Mouse (Mus musculus): ENCODE data around the gene Uba5. TPM values are rescaled to one million over a fixed set of nuclear protein-coding genes. Genes with fewer than 3 reads are reported as not detected.

The Uba5 gene
- 28.6 and 41.3 TPM in 2 replicates for total RNA-seq (2017)

DNA sequence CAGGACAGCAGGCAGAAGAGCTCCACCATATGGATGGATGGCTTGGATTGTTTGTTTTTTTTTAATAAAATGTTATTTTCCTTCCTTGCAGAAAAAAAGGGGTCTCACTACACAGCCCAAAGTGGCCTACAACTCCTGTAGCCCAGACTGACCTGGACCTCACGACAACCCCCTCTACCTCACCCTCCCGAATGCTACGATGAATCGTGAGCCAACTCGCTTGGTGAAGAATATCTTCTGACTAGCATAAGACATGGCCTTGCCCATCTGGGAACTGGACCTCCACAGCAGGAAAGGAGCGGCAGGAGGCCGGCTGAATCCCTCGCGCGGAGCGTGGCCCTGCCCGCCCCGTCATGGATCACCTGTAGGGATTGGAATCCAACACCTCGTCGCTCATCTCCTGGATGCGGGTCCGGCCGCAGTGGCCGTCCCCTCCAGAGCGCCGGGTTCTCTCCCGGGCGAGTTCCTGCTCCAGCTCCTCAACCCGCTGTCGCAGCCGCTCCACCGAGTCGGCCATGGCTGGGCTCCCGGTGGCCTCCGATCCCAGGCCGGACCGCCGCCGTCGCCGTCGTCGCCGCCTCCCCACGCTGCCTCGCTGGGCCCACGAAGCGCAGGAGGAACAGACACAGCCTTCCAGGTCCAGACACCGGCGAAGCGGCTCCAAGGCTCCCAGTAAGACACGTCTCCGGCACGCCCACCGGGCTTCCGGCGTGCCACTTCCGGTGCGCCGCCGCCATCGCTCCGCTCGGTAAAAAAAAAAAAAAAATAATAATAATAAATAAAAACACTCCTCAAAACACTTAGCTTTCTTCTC is at the start of gene Uba5:
Uba5 (minus strand) TSS at position 705 of the 814 bp plus-strand sequence.
- ATAC-seq (replicated peaks in 1 of 2; ENCODE audit: insufficient read depth in 1 of 2, low FRiP score in 2 of 2, low TSS enrichment in 1 of 2, low read depth in 1 of 2, poor library complexity in 2 of 2, severe bottlenecking in 2 of 2) = peak; percentile 80 to 83

DNA sequence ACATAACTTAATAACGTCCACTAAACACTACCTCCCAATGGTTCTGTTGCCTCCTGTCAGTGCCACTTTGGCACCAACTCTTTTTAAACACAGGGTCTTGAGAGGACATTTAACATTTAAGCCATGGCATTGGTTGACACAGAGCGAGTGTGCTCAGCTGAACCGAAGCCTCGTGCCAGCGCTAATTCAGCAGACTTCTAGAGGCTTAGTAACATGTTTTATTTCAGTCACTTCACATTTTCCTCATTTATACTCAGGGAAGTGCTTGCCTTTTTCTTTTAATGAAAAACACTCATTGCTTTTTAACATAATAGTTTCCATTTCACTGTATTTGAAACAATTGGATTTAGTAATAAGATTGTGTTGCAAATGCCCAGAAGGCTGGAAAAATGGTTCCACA is 46.2 kb upstream of the Uba5 start:
- ATAC-seq (replicated peaks in 1 of 2; ENCODE audit: insufficient read depth in 1 of 2, low FRiP score in 2 of 2, low TSS enrichment in 1 of 2, low read depth in 1 of 2, poor library complexity in 2 of 2, severe bottlenecking in 2 of 2) = no peak

GRCm38 (mm10) chr9:104108571-104109143 is 45.7 kb upstream of the Uba5 start:
- ATAC-seq (replicated peaks in 1 of 2; ENCODE audit: insufficient read depth in 1 of 2, low FRiP score in 2 of 2, low TSS enrichment in 1 of 2, low read depth in 1 of 2, poor library complexity in 2 of 2, severe bottlenecking in 2 of 2) = no peak

DNA sequence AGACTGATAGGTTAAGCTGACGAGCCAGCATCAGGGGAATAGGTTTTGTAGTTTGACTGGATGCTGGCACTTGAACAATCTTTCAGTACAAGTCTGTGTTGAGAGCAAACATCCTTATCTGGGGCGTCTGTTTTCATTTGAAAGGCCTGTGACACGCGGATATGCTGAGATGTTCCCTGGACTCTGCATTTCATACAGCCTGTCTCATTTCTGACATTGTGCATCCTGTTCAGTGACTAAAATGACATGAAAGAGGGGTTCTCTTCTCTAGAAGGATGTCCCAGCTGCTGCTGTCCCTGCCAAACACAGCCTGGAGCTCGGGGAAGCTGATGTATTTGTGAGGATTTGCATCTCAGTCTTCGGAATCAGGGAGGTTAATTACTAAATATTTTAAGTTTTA is 44.5 kb upstream of the Uba5 start:
- no peak for ATAC-seq (replicated peaks in 1 of 2; ENCODE audit: insufficient read depth in 1 of 2, low FRiP score in 2 of 2, low TSS enrichment in 1 of 2, low read depth in 1 of 2, poor library complexity in 2 of 2, severe bottlenecking in 2 of 2)

GRCm38 (mm10) chr9:104106930-104107329 is 44.0 kb upstream of the Uba5 start:
- ATAC-seq (replicated peaks in 1 of 2; ENCODE audit: insufficient read depth in 1 of 2, low FRiP score in 2 of 2, low TSS enrichment in 1 of 2, low read depth in 1 of 2, poor library complexity in 2 of 2, severe bottlenecking in 2 of 2) = no peak

GRCm38 (mm10) chr9:104104986-104105385 is 42.1 kb upstream of the Uba5 start:
- no peak for ATAC-seq (replicated peaks in 1 of 2; ENCODE audit: insufficient read depth in 1 of 2, low FRiP score in 2 of 2, low TSS enrichment in 1 of 2, low read depth in 1 of 2, poor library complexity in 2 of 2, severe bottlenecking in 2 of 2)

DNA sequence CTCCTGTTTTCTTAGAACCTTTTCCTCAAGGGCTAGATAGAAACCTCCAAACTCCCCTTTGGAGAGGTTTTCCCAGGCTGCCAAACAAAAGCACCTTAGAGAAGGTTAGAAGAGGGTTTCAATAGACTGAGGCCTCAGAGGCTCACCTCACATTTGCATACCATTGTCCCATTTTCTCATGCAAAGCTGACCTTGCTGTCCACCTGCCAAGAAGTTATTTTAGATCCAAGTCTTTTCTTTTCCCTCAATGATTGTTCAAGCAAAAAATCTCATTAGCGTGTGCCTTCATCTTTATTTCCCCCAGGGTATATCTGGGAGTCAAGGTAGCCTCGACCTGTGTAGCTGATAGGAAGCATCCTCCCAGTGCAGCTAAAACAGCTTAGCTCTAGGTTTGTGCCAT is 40.0 kb upstream of the Uba5 start:
- no peak for ATAC-seq (replicated peaks in 1 of 2; ENCODE audit: insufficient read depth in 1 of 2, low FRiP score in 2 of 2, low TSS enrichment in 1 of 2, low read depth in 1 of 2, poor library complexity in 2 of 2, severe bottlenecking in 2 of 2)

DNA sequence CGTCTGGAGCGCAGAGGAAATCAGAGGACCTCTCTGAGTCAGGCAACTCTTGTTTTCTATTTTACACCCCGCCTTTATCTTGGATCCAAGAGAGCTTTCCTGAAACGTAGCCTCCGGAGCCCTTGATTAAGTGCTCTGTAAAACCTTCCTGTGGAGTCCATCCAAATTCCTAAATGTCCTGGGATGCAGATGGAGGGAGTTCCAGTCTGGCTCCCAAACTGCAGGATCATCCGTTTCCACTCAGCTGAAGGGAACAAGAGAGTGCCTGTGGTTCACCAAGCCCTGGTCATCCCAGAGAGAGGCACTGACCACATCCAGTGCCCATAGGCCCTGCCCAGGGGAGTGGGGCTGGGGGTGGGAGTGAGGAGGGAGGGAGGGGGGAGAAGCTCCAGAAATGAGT is 39.4 kb upstream of the Uba5 start:
- no peak for ATAC-seq (replicated peaks in 1 of 2; ENCODE audit: insufficient read depth in 1 of 2, low FRiP score in 2 of 2, low TSS enrichment in 1 of 2, low read depth in 1 of 2, poor library complexity in 2 of 2, severe bottlenecking in 2 of 2)

DNA sequence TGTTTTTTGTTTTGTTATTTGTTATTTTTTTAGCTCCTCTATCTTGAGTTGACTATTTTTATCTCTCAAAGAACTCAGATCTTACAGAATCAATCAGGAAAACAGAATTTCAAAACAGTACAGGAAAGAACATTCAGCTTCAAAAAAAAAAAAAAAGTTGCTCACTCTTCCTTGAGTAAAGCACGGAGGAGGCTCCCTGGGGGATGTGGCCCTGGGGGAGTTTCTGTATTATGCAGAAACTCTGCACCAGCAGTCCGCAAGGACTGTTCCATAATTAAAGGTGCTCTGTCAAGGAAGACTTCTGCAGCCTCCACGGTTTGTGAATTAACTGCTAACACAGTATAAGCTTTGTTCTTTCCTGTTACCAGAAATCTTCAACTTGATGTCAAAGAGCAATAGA is 38.5 kb upstream of the Uba5 start:
- ATAC-seq (replicated peaks in 1 of 2; ENCODE audit: insufficient read depth in 1 of 2, low FRiP score in 2 of 2, low TSS enrichment in 1 of 2, low read depth in 1 of 2, poor library complexity in 2 of 2, severe bottlenecking in 2 of 2) = no peak

DNA sequence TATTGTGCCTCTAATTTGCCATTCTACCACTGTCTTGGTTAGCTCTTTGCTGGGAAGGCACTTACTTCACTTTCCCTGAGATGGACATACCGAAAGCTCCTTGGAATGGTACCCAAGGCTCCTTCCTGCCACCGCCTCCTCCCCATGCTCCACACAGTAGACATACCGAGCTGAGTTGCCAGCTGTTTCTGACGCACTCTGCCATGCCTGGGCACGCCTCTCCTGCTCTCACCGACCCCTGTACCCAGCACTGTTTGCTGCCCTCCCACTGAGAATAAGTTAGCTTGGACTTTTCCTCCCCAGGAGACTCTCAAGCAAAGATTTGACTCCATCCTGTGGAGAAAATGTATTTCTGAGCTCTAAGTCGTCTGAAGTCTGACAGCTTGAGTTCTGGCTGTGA is 37.9 kb upstream of the Uba5 start:
- ATAC-seq (replicated peaks in 1 of 2; ENCODE audit: insufficient read depth in 1 of 2, low FRiP score in 2 of 2, low TSS enrichment in 1 of 2, low read depth in 1 of 2, poor library complexity in 2 of 2, severe bottlenecking in 2 of 2) = no peak

DNA sequence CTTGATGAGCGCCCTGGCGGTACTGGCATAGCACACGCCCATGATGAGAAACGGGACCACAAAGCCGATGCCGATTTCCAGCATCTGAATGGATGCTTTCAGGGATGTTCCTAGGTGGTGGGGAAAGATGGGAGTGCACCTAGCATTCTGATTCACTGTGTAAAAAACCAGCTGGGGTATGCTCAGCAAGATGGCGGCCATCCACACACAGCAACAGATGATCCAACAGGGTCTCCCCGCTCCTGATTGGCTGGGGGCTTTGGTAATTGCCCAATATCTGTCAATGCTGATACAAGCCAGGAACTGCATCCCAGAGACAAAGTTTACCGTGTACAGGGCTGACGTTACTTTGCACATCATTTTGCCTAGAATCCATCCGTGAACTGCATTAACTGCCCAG is 36.1 kb upstream of the Uba5 start:
- ATAC-seq (replicated peaks in 1 of 2; ENCODE audit: insufficient read depth in 1 of 2, low FRiP score in 2 of 2, low TSS enrichment in 1 of 2, low read depth in 1 of 2, poor library complexity in 2 of 2, severe bottlenecking in 2 of 2) = no peak

DNA sequence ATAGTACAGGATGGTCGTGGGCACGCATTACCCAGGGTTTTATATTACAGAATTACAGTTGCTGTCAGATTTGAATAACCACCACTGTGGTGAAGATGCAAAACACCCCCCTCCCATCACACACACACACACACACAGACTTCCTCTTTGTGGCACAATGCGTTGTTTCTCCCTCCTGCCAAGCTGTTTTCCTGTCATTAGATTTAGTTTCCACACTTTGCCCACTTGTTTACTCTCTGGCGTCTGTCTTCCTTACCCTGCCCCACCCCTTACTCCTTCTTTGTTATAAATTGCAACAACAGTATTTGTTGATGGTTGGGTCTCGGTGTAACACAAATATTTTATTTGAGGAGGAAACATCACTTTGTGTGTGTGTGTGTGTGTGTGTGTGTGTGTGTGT is 35.3 kb upstream of the Uba5 start:
- peak; percentile 70 to 90 for ATAC-seq (replicated peaks in 1 of 2; ENCODE audit: insufficient read depth in 1 of 2, low FRiP score in 2 of 2, low TSS enrichment in 1 of 2, low read depth in 1 of 2, poor library complexity in 2 of 2, severe bottlenecking in 2 of 2)

DNA sequence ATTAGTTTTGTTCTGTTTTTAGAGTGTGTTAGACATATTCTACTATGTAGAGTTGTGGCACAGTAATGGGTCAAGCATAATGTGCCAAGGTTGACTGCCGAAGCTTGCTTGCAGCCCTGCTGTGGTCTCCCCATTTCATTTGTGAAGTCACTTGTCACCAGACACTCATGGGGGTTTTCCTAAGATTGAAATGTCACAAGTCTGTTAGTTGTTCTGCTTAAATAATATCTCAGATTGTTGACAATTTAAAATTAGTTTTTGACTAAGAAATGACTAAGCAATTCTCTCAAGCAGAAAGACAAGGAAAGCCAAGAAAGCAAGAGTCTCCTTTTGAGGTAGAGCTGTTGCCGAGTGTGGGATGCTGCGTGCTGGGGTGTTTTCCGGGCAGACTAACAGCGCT is 30.0 kb upstream of the Uba5 start:
- ATAC-seq (replicated peaks in 1 of 2; ENCODE audit: insufficient read depth in 1 of 2, low FRiP score in 2 of 2, low TSS enrichment in 1 of 2, low read depth in 1 of 2, poor library complexity in 2 of 2, severe bottlenecking in 2 of 2) = no peak

GRCm38 (mm10) chr9:104088555-104088954 is 25.6 kb upstream of the Uba5 start:
- no peak for ATAC-seq (replicated peaks in 1 of 2; ENCODE audit: insufficient read depth in 1 of 2, low FRiP score in 2 of 2, low TSS enrichment in 1 of 2, low read depth in 1 of 2, poor library complexity in 2 of 2, severe bottlenecking in 2 of 2)

- ATAC-seq (replicated peaks in 1 of 2; ENCODE audit: insufficient read depth in 1 of 2, low FRiP score in 2 of 2, low TSS enrichment in 1 of 2, low read depth in 1 of 2, poor library complexity in 2 of 2, severe bottlenecking in 2 of 2) = no peak
These were observed 22.9 kb upstream of the Uba5 start for GRCm38 (mm10) chr9:104085730-104086429.

- ATAC-seq (replicated peaks in 1 of 2; ENCODE audit: insufficient read depth in 1 of 2, low FRiP score in 2 of 2, low TSS enrichment in 1 of 2, low read depth in 1 of 2, poor library complexity in 2 of 2, severe bottlenecking in 2 of 2) = no peak
These were observed 17.1 kb upstream of the Uba5 start for GRCm38 (mm10) chr9:104080038-104080437.

GRCm38 (mm10) chr9:104079379-104079778 is 16.4 kb upstream of the Uba5 start:
- peak; percentile 78 to 82 for ATAC-seq (replicated peaks in 1 of 2; ENCODE audit: insufficient read depth in 1 of 2, low FRiP score in 2 of 2, low TSS enrichment in 1 of 2, low read depth in 1 of 2, poor library complexity in 2 of 2, severe bottlenecking in 2 of 2)

DNA sequence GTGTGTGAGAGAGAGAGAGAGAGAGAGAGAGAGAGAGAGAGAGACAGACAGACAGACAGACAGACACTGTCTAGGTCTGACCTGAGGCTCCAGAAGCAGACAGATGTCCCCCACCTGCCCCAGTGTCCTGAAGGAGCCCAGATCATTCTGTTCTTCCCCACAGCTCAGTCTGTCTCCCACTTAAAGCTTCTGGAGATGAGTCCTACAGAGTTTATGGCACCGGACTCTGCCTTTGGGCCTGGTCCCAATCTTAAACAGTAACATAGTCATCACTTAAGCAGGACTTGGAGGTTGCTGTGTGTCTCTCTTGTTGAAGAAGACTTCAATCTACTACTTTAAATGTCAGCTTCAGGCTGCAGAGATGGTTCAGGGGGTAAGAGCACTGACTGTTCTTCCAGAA is 15.8 kb upstream of the Uba5 start:
- ATAC-seq (replicated peaks in 1 of 2; ENCODE audit: insufficient read depth in 1 of 2, low FRiP score in 2 of 2, low TSS enrichment in 1 of 2, low read depth in 1 of 2, poor library complexity in 2 of 2, severe bottlenecking in 2 of 2) = no peak
